In the genomic region with DNA sequence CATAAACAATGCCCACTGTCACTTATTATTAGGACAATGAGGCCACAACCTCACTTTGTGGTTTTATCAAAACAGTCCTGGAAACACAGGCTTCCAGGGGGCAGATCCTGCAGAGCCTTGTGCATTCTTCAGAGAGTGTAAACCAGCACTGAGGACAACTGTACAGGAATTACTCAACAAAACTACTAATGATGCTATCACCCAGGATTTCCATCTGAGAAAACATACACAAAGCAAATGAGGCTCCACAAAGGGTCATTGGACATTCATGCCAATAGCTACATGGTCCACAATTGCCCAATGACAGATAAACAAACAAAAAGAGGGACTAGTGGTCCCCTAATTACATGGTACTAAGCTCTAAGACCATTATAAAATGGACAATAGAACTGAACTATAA, we compare ENCODE assay signal across 25 mouse cellular contexts.
DNase-seq lines count a peak whose midpoint lies in the region; ATAC-seq lines count a peak whose summit lies in the region.
"Had no signal": no experiment of that assay in that cellular context is flagged by ENCODE, and none has a peak within 500 bp of the region (broad histone marks: within the 10 kb centered on the region; RNA-seq: fewer than 3 reads in every experiment).

No protein-coding gene starts in this region.

- H3K4me3 ChIP-seq in heart, embryonic 10.5 days = no peak overlapping the region
- H3K4me3 ChIP-seq in liver, embryonic 15.5 days (replicated peaks) = no peak overlapping the region
- H3K4me3 ChIP-seq: forebrain, embryonic 10.5 days; forebrain, embryonic 13.5 days; gastrocnemius, adult 2 months; heart, embryonic 13.5 days; hindbrain, embryonic 10.5 days; hindbrain, embryonic 13.5 days had no signal

- intact Hi-C loops in heart, postnatal 14 days (cut with DNase I) = no loop called here

- no peak for ATAC-seq in liver, embryonic 15.5 days (ENCODE audit: insufficient read depth)
- ATAC-seq: activated CD4-positive, CD25-positive, alpha-beta regulatory T cell, adult 4 months; CD4-positive, CD25-positive, alpha-beta regulatory T cell, adult 4 months; forebrain, embryonic 13.5 days; forebrain, postnatal 0 days; hindbrain, embryonic 16.5 days had no signal

- no peaks in the 10 kb centered on the region for H3K27me3 ChIP-seq in heart, embryonic 10.5 days (ENCODE audit: insufficient read depth, poor library complexity, severe bottlenecking)
- H3K27me3 ChIP-seq in liver, embryonic 15.5 days = no peaks in the 10 kb centered on the region
- H3K27me3 ChIP-seq: forebrain, embryonic 13.5 days; heart, embryonic 13.5 days had no signal

- H3K27ac ChIP-seq in heart, embryonic 10.5 days = no peak overlapping the region
- H3K27ac ChIP-seq in liver, embryonic 15.5 days (replicated peaks) = 0 out of 2 replicates have a peak overlapping the region, but pooled peaks have one; percentile 8
- H3K27ac ChIP-seq: forebrain, embryonic 10.5 days; forebrain, embryonic 13.5 days; gastrocnemius, adult 2 months; heart, embryonic 13.5 days; hindbrain, embryonic 10.5 days; hindbrain, embryonic 13.5 days had no signal

- H3K4me2 ChIP-seq in liver, embryonic 15.5 days = no peak overlapping the region
- H3K4me2 ChIP-seq: forebrain, embryonic 13.5 days; heart, embryonic 13.5 days; hindbrain, embryonic 13.5 days had no signal

- DNase-seq in heart, embryonic 10.5 days (ENCODE audit: low spot score) = peak; percentile 19
- no peak for DNase-seq in heart, postnatal 14 days
- no peak for DNase-seq in liver
- peak; percentile 6 for DNase-seq in retina, embryonic 14.5 days (ENCODE audit: low spot score)
- DNase-seq in B cell, adult 2 months = no peak
- DNase-seq in lung, postnatal 36 days = no peak
- DNase-seq: adrenal gland, adult 8-10 months; adrenal gland, postnatal 25 days; cerebellum, adult 18-20 months; cerebellum, adult 9-10 months; cerebellum, postnatal 14 days; forebrain, postnatal 0 days; gastrocnemius, adult 2 months; gastrocnemius, postnatal 14 days; heart, adult 18-20 months; heart, postnatal 36 days had no signal

- H3K9ac ChIP-seq in liver, embryonic 15.5 days = no peak overlapping the region
- H3K9ac ChIP-seq: forebrain, embryonic 13.5 days; forebrain, postnatal 0 days; heart, embryonic 13.5 days; hindbrain, embryonic 13.5 days had no signal

- no peaks in the 10 kb centered on the region for H3K4me1 ChIP-seq in heart, embryonic 10.5 days
- 0 out of 2 replicates have a peak, but pooled peaks cover 4% of the 10 kb centered on the region for H3K4me1 ChIP-seq in liver, embryonic 15.5 days (replicated peaks)
- H3K4me1 ChIP-seq: forebrain, embryonic 10.5 days; forebrain, embryonic 13.5 days; heart, embryonic 13.5 days; hindbrain, embryonic 10.5 days; hindbrain, embryonic 13.5 days had no signal

- H3K36me3 ChIP-seq in heart, embryonic 10.5 days = no peaks in the 10 kb centered on the region
- H3K36me3 ChIP-seq in liver, embryonic 15.5 days (replicated peaks) = no peaks in the 10 kb centered on the region
- H3K36me3 ChIP-seq: forebrain, embryonic 10.5 days; heart, embryonic 13.5 days; hindbrain, embryonic 10.5 days; hindbrain, embryonic 13.5 days had no signal

- no peaks in the 10 kb centered on the region for H3K9me3 ChIP-seq in heart, embryonic 10.5 days
- H3K9me3 ChIP-seq in liver, embryonic 15.5 days (replicated peaks) = no peaks in the 10 kb centered on the region
- H3K9me3 ChIP-seq: forebrain, embryonic 10.5 days; forebrain, embryonic 13.5 days; heart, embryonic 13.5 days; hindbrain, embryonic 10.5 days; hindbrain, embryonic 13.5 days had no signal

Comparison
In these comparisons a context has a peak if more than half of its experiments do, and no peak if none do; other contexts are left out.
1. DNase-seq: peak in heart, embryonic 10.5 days (single experiment) and retina, embryonic 14.5 days (single experiment); none in heart, postnatal 14 days (0 of 2), liver (single experiment), B cell, adult 2 months (0 of 2) and lung, postnatal 36 days (single experiment).